Mouse (Mus musculus): ENCODE data around the gene Psg26. TPM values are rescaled to one million over a fixed set of nuclear protein-coding genes. Genes with fewer than 3 reads are reported as not detected.
A peak's percentile ranks its signal among the peaks of the same experiment; 100 is the strongest.
"Not testable (repeated sequence)": the region's sequence is repeated elsewhere in the genome, so short reads cannot be mapped to it uniquely, and the experiment has no call there.

The Psg26 gene
- polyA plus RNA-seq (2015; fragmentation: Nextera tagmentation; extraction: Ambion mirVana), result not detected in 2 replicates

DNA sequence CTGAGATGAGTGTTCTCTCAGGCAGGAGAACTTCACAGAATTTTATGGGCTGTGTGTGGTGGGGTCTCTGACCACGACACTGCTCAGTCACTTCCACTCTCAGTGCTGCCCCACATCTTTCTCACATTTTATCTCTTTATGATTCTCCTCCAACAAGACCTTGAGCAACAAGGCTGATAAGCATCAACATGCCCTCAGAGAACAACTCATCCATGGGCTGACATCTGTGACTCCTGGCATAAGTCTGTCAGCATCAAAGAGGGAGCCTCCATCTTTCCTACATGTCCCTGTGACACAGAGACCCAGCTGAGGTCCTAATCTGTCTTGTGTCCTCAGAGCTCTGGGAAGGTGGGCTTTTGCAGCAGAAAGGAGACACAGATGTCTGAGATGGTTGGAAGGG, at the start of gene Psg26:
Gene Psg26, minus strand, starts transcription at position 101 of the 400 bp plus-strand sequence.
- Histone ChIP-seq H3K36me3 (ENCODE audit: control insufficient read depth, insufficient read depth, low read length) (no peaks in the 10 kb centered on the region), H3K4me1 (ENCODE audit: control insufficient read depth, insufficient read depth, low read length) (no peaks in the 10 kb centered on the region), H3K4me3 (ENCODE audit: low read length) (no peak within 1 kb of the TSS), H3K9me3 (ENCODE audit: control insufficient read depth, low read length) (no peaks in the 10 kb centered on the region), H3K9ac (ENCODE audit: low read depth, low read length) (no peak within 1 kb of the TSS), H3K4me2 (ENCODE audit: low read depth, low read length) (no peak within 1 kb of the TSS), H3K27ac (ENCODE audit: low read length) (no peak within 1 kb of the TSS), H3K27me3 (replicated peaks; ENCODE audit: control insufficient read depth, insufficient read depth, low read length) (no peaks in the 10 kb centered on the region)
- WGBS, result 71% methylated on average over 1 of the region's 1 CpGs
- ATAC-seq, result no peak

DNA sequence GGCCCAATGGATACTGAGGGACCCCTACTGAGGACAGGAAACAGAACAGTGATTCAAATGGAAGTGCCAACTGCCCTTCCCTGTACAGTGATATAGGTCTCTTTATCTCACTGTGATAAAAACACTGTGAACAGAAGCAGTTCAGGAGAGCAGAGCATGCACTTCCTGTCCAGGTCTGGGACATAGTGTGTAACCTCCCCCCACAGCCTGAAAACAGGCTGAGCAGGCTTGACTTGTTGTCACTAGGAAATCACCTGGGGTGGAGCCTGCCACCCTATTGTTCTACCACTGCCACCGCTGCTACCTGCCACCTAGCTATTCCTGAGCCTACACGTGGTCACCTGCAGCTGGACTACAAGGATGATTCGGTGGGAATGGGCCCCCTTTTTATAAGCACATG, 49.4 kb upstream of the Psg26 start:
- WGBS, result 45% methylated on average over 3 of the region's 3 CpGs
- Histone ChIP-seq H3K36me3 (ENCODE audit: control insufficient read depth, insufficient read depth, low read length) (no peaks in the 10 kb centered on the region), H3K4me1 (ENCODE audit: control insufficient read depth, insufficient read depth, low read length) (peaks cover 3% of the 10 kb centered on the region; the same call in 1 of the 2 replicates), H3K27me3 (replicated peaks; ENCODE audit: control insufficient read depth, insufficient read depth, low read length) (no peaks in the 10 kb centered on the region), H3K9ac (ENCODE audit: low read depth, low read length) (no peak overlapping the region), H3K27ac (ENCODE audit: low read length) (peak overlapping the region; percentile 43; the same call in 1 of the 2 replicates), H3K4me3 (ENCODE audit: low read length) (no peak overlapping the region), H3K4me2 (ENCODE audit: low read depth, low read length) (no peak overlapping the region), H3K9me3 (ENCODE audit: control insufficient read depth, low read length) (no peaks in the 10 kb centered on the region)
- ATAC-seq, result peak; percentile 95

DNA sequence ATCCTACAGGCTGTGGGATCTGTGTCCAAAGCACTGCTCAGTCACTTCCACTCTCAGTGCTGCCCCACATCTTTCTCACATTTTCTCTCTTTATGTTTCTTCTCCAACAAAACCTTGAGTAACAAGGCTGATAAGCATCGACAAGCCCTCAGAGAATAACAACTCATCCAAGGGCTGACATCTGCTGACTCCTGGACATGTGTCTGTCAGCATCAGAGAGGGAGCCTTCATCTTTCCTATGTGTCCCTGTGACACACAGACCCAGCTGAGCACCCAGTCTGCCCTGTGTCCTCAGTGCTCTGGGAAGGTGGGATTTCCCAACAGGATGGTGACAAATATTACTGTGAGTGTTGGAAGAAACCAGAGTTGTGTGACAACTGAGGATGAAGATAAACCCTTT, 48.2 kb upstream of the Psg26 start, which contains the start of gene Psg25:
Gene Psg25, minus strand, starts transcription at position 101 of the 400 bp plus-strand sequence.
- Histone ChIP-seq H3K36me3 (ENCODE audit: control insufficient read depth, insufficient read depth, low read length) (no peaks in the 10 kb centered on the region), H3K4me1 (ENCODE audit: control insufficient read depth, insufficient read depth, low read length) (peaks cover 3% of the 10 kb centered on the region; the same call in 1 of the 2 replicates), H3K9ac (ENCODE audit: low read depth, low read length) (no peak within 1 kb of the TSS), H3K27ac (ENCODE audit: low read length) (peak within 1 kb of the TSS; percentile 43; the same call in 1 of the 2 replicates), H3K4me2 (ENCODE audit: low read depth, low read length) (no peak within 1 kb of the TSS), H3K4me3 (ENCODE audit: low read length) (no peak within 1 kb of the TSS), H3K27me3 (replicated peaks; ENCODE audit: control insufficient read depth, insufficient read depth, low read length) (no peaks in the 10 kb centered on the region), H3K9me3 (ENCODE audit: control insufficient read depth, low read length) (no peaks in the 10 kb centered on the region)
- ATAC-seq, result no peak
- WGBS, result 78% methylated on average over 1 of the region's 1 CpGs

DNA sequence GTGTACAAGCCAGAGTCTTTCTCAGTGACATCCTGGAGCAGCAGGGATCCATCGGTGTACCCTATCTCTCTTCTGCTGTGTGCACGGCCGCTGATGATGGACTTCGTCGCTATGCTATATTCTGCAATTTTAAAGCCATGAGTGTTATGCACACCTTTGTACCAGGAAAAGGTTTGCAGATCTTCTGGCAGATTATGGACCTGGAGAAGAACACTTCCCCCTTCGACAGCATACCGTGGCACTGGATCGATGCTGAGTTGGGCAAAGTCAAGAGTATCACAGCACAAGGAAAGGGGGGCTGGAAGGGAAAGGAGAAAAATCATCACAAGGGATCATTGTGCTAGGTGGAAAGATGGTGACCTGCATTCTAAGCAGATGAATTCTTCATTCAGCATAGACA, 40.7 kb upstream of the Psg26 start:
- no peak overlapping the region for H3K27ac ChIP-seq (ENCODE audit: low read length)
- WGBS, result 92% methylated on average over 8 of the region's 8 CpGs
- no peak overlapping the region for H3K4me3 ChIP-seq (ENCODE audit: low read length)
- no peaks in the 10 kb centered on the region for H3K27me3 ChIP-seq (replicated peaks; ENCODE audit: control insufficient read depth, insufficient read depth, low read length)
- H3K4me2 ChIP-seq (ENCODE audit: low read depth, low read length), result no peak overlapping the region
- H3K9me3 ChIP-seq (ENCODE audit: control insufficient read depth, low read length), result no peaks in the 10 kb centered on the region
- H3K4me1 ChIP-seq (ENCODE audit: control insufficient read depth, insufficient read depth, low read length), result no peaks in the 10 kb centered on the region
- ATAC-seq, result peak; percentile 57
- H3K9ac ChIP-seq (ENCODE audit: low read depth, low read length), result no peak overlapping the region
- no peaks in the 10 kb centered on the region for H3K36me3 ChIP-seq (ENCODE audit: control insufficient read depth, insufficient read depth, low read length)

DNA sequence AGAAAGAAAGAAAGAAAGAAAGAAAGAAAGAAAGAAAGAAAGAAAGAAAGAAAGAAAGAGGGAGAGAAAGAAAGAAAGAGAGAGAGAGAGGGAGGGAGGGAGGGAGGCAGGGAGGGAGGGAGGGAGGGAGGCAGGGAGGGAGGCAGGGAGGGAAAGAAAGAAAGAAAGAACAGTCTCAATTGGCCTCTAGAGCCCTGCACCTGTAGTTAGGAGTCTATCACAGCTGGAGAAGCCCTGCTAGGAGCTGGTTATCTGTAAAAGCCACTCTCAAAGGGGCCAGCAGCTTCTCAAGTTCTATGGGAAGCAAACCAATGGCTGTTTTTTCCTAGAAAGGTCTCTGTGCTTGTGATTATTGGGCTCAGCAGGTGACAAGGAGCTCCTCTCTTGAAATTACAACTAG, 28.9 kb upstream of the Psg26 start:
- not testable (repeated sequence) for H3K9ac ChIP-seq (ENCODE audit: low read depth, low read length); H3K4me1 ChIP-seq (ENCODE audit: control insufficient read depth, insufficient read depth, low read length); H3K4me2 ChIP-seq (ENCODE audit: low read depth, low read length); H3K36me3 ChIP-seq (ENCODE audit: control insufficient read depth, insufficient read depth, low read length); H3K27me3 ChIP-seq (replicated peaks; ENCODE audit: control insufficient read depth, insufficient read depth, low read length); H3K4me3 ChIP-seq (ENCODE audit: low read length); H3K27ac ChIP-seq (ENCODE audit: low read length); H3K9me3 ChIP-seq (ENCODE audit: control insufficient read depth, low read length)
- ATAC-seq, result peak; percentile 87

DNA sequence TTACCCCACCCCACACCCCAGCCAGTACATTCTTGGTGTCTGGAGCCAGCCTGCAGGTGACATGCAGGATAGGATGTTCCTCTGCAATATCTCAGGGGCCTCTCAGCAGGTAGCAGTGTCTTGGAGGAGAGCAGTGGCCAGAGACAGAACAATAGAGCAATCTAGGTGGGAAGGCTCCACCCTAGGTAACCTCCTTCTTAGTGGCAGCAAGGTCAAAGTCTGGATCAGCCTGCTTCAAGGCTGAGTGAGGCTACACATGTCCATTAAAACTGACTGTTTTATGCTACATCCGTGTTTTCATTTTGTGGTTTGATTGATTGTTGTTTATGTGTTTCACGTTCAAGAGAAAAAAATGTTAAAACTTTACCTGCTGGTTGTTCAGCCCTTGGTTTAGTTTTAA, 28.4 kb upstream of the Psg26 start:
- H3K4me2 ChIP-seq (ENCODE audit: low read depth, low read length); H3K4me1 ChIP-seq (ENCODE audit: control insufficient read depth, insufficient read depth, low read length); H3K27me3 ChIP-seq (replicated peaks; ENCODE audit: control insufficient read depth, insufficient read depth, low read length); H3K4me3 ChIP-seq (ENCODE audit: low read length); H3K9ac ChIP-seq (ENCODE audit: low read depth, low read length); H3K27ac ChIP-seq (ENCODE audit: low read length); H3K9me3 ChIP-seq (ENCODE audit: control insufficient read depth, low read length); H3K36me3 ChIP-seq (ENCODE audit: control insufficient read depth, insufficient read depth, low read length): not testable (repeated sequence)
- 30% methylated on average over 2 of the region's 2 CpGs for WGBS
- ATAC-seq, result peak; percentile 96

DNA sequence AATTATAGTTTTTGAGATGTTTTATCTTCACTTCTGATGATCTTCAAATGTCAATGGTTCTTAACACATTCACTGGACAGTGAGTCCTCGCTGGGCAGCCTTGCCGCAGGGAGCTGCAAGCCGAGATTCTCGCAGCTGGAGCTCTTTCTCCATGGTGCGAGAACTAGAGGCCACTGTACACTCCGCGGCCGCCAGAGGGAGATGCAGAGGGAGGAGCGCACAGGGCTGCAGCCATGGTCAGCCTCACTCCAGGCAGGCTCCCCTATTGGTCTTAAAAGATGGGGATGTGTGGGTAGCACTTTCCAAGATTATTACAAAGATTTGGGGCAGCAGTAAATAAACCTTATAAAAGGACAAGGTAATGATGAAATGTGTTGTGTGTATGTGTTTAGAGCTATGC, 27.5 kb upstream of the Psg26 start:
- H3K4me3 ChIP-seq (ENCODE audit: low read length), result no peak overlapping the region

DNA sequence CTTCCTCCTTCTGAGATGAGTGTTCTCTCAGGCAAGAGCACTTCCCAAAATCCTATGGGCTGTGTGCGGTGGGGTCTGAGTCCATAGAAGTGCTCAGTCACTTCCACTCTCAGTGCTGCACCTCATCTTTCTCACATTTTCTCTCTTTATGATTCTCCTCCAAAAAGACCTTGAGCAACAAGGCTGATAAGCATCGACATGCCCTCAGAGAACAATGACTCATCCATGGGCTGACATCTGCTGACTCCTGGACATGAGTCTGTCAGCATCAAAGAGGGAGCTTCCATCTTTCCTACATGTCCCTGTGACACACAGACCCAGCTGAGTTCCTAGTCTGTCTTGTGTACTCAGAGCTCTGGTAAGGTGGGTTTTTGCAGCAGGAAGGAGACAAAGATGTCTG, 52.0 kb downstream of the Psg26 start, which contains the start of gene Psg28:
Gene Psg28, minus strand, starts transcription at position 101 of the 400 bp plus-strand sequence.
- H3K27ac ChIP-seq (ENCODE audit: low read length); ATAC-seq; H3K4me1 ChIP-seq (ENCODE audit: control insufficient read depth, insufficient read depth, low read length); H3K27me3 ChIP-seq (replicated peaks; ENCODE audit: control insufficient read depth, insufficient read depth, low read length); H3K4me3 ChIP-seq (ENCODE audit: low read length); H3K4me2 ChIP-seq (ENCODE audit: low read depth, low read length); H3K9ac ChIP-seq (ENCODE audit: low read depth, low read length); H3K9me3 ChIP-seq (ENCODE audit: control insufficient read depth, low read length); H3K36me3 ChIP-seq (ENCODE audit: control insufficient read depth, insufficient read depth, low read length): not testable (repeated sequence)
- WGBS, result 83% methylated on average over 2 of the region's 2 CpGs

More for the DNA sequence above, 27.5 kb upstream of the Psg26 start:
- no peaks in the 10 kb centered on the region for H3K4me1 ChIP-seq (ENCODE audit: control insufficient read depth, insufficient read depth, low read length)
- H3K4me2 ChIP-seq (ENCODE audit: low read depth, low read length), result no peak overlapping the region
- no peak overlapping the region for H3K27ac ChIP-seq (ENCODE audit: low read length)
- no peaks in the 10 kb centered on the region for H3K36me3 ChIP-seq (ENCODE audit: control insufficient read depth, insufficient read depth, low read length)
- ATAC-seq, result peak; percentile 78
- WGBS, result 19% methylated on average over 9 of the region's 9 CpGs
- no peaks in the 10 kb centered on the region for H3K9me3 ChIP-seq (ENCODE audit: control insufficient read depth, low read length)
- H3K9ac ChIP-seq (ENCODE audit: low read depth, low read length), result no peak overlapping the region
- no peaks in the 10 kb centered on the region for H3K27me3 ChIP-seq (replicated peaks; ENCODE audit: control insufficient read depth, insufficient read depth, low read length)
